Mouse (Mus musculus): Measurements from ENCODE around the gene Gm9936.

- TF ChIP-seq POLR2A (IDR thresholded peaks at IDR 0.05; ENCODE audit: borderline replicate concordance, extremely low read depth, low read depth, low read length) (no peak), CTCF (IDR thresholded peaks at IDR 0.05; ENCODE audit: insufficient read depth, low read length) (no peak)
Observed at GRCm38 (mm10) chr5:114809181-114809756, 49.2 kb downstream of the Gm9936 start.

Data from lung, adult 2 months (tissue).